Comparison of ENCODE assay signal across 15 mouse cellular contexts in genomic region chr8:89038920-89039319, GRCm38 (mm10). TPM values are rescaled to one million over a fixed set of nuclear protein-coding genes. Genes with fewer than 3 reads are reported as not detected.
DNase-seq lines count a peak whose midpoint lies in the region; ATAC-seq and TF ChIP-seq lines count a peak whose summit lies in the region.
"Had no signal": no experiment of that assay in that cellular context is flagged by ENCODE, and none has a peak within 500 bp of the region (broad histone marks: within the 10 kb centered on the region; RNA-seq: fewer than 3 reads in every experiment).

No protein-coding gene starts in this region.

- H3K27me3 ChIP-seq in hindbrain, embryonic 10.5 days (ENCODE audit: insufficient read depth, poor library complexity, severe bottlenecking) = peaks cover 41% of the 10 kb centered on the region
- peaks cover 11% of the 10 kb centered on the region for H3K27me3 ChIP-seq in hindbrain, embryonic 16.5 days (replicated peaks; ENCODE audit: control insufficient read depth, insufficient read depth, low read length)
- peaks cover 4% of the 10 kb centered on the region; the same call in 1 of the 2 replicates for H3K27me3 ChIP-seq in forebrain, embryonic 11.5 days (ENCODE audit: control insufficient read depth, insufficient read depth, low read length)
- H3K27me3 ChIP-seq in hindbrain, embryonic 14.5 days (ENCODE audit: control insufficient read depth, insufficient read depth, low read length) = peaks cover 58% of the 10 kb centered on the region
- peaks cover 19% of the 10 kb centered on the region for H3K27me3 ChIP-seq in midbrain, postnatal 0 days (ENCODE audit: insufficient read depth, low read length)
- H3K27me3 ChIP-seq: Patski had no signal

- no peak for TF ChIP-seq CTCF in midbrain, postnatal 0 days (IDR thresholded peaks at IDR 0.05)

- WGBS in hindbrain, embryonic 10.5 days = 44% methylated on average over 4 of the region's 4 CpGs
- WGBS in hindbrain, embryonic 16.5 days = 54% methylated on average over 4 of the region's 4 CpGs
- WGBS in forebrain, embryonic 11.5 days = 38% methylated on average over 4 of the region's 4 CpGs
- whole genome bisulfite sequencing in hindbrain, embryonic 14.5 days = 40% methylated on average over 4 of the region's 4 CpGs
- 60% methylated on average over 4 of the region's 4 CpGs for WGBS in midbrain, postnatal 0 days

- no peaks in the 10 kb centered on the region for H3K9me3 ChIP-seq in hindbrain, embryonic 10.5 days
- no peaks in the 10 kb centered on the region for H3K9me3 ChIP-seq in hindbrain, embryonic 16.5 days (ENCODE audit: control insufficient read depth, low read length)
- no peaks in the 10 kb centered on the region for H3K9me3 ChIP-seq in forebrain, embryonic 11.5 days (ENCODE audit: control insufficient read depth, low read length)
- no peaks in the 10 kb centered on the region for H3K9me3 ChIP-seq in hindbrain, embryonic 14.5 days (ENCODE audit: control insufficient read depth, low read length)
- H3K9me3 ChIP-seq in midbrain, postnatal 0 days (ENCODE audit: low read length) = no peaks in the 10 kb centered on the region
- H3K9me3 ChIP-seq: heart, embryonic 15.5 days had no signal

- H3K4me3 ChIP-seq in hindbrain, embryonic 10.5 days = peak overlapping the region; percentile 84
- no peak overlapping the region for H3K4me3 ChIP-seq in hindbrain, embryonic 16.5 days (ENCODE audit: low read length)
- H3K4me3 ChIP-seq in forebrain, embryonic 11.5 days (ENCODE audit: low read depth, low read length) = peak overlapping the region; percentile 91
- peak overlapping the region; percentile 54; the same call in 1 of the 2 replicates for H3K4me3 ChIP-seq in hindbrain, embryonic 14.5 days (replicated peaks; ENCODE audit: low read length)
- H3K4me3 ChIP-seq in midbrain, postnatal 0 days (ENCODE audit: low read depth, low read length) = no peak overlapping the region

- no peak for ATAC-seq in hindbrain, embryonic 16.5 days
- ATAC-seq in forebrain, embryonic 11.5 days (replicated peaks; ENCODE audit: low FRiP score) = no peak
- ATAC-seq in hindbrain, embryonic 14.5 days (ENCODE audit: low FRiP score) = no peak
- no peak for ATAC-seq in midbrain, postnatal 0 days (ENCODE audit: low FRiP score)
- ATAC-seq: Patski had no signal

- H3K27ac ChIP-seq in hindbrain, embryonic 10.5 days = peak overlapping the region; percentile 98
- no peak overlapping the region for H3K27ac ChIP-seq in hindbrain, embryonic 16.5 days (ENCODE audit: low read depth, low read length)
- H3K27ac ChIP-seq in forebrain, embryonic 11.5 days (ENCODE audit: low read depth, low read length) = no peak overlapping the region
- peak overlapping the region; percentile 47; the same call in 1 of the 2 replicates for H3K27ac ChIP-seq in hindbrain, embryonic 14.5 days
- H3K27ac ChIP-seq in midbrain, postnatal 0 days (ENCODE audit: low read depth, low read length) = no peak overlapping the region
- H3K27ac ChIP-seq: heart, embryonic 15.5 days had no signal

- no peak for DNase-seq in hindbrain, embryonic 10.5 days (ENCODE audit: low spot score)
- DNase-seq in forebrain, embryonic 11.5 days (ENCODE audit: low spot score) = no peak
- no peak for DNase-seq in hindbrain, embryonic 14.5 days (ENCODE audit: low spot score)
- no peak for DNase-seq in midbrain, postnatal 0 days (ENCODE audit: low spot score)
- DNase-seq in ovary, postnatal 14 days (ENCODE audit: low spot score) = no peak
- DNase-seq in layer of hippocampus, adult 8-10 months (ENCODE audit: low spot score in 2 of 2) = no peak
- DNase-seq in testis, postnatal 10 days (ENCODE audit: low spot score) = no peak
- DNase-seq: adrenal gland, postnatal 10 days; cerebellum, adult 11-12 months; kidney, adult 11 months; lung, adult 2 months had no signal

- H3K9ac ChIP-seq in hindbrain, embryonic 16.5 days (ENCODE audit: low read depth, low read length) = no peak overlapping the region
- H3K9ac ChIP-seq in forebrain, embryonic 11.5 days (ENCODE audit: low read length) = peak overlapping the region; percentile 37; the same call in 1 of the 2 replicates
- peak overlapping the region; percentile 24 for H3K9ac ChIP-seq in hindbrain, embryonic 14.5 days
- no peak overlapping the region for H3K9ac ChIP-seq in midbrain, postnatal 0 days (replicated peaks; ENCODE audit: low read length, poor library complexity, severe bottlenecking)
- H3K9ac ChIP-seq: heart, embryonic 15.5 days had no signal

- no peaks in the 10 kb centered on the region for H3K36me3 ChIP-seq in hindbrain, embryonic 10.5 days
- no peaks in the 10 kb centered on the region for H3K36me3 ChIP-seq in hindbrain, embryonic 16.5 days (ENCODE audit: control insufficient read depth, insufficient read depth, low read length)
- no peaks in the 10 kb centered on the region for H3K36me3 ChIP-seq in forebrain, embryonic 11.5 days (ENCODE audit: control insufficient read depth, insufficient read depth, low read length)
- no peaks in the 10 kb centered on the region for H3K36me3 ChIP-seq in hindbrain, embryonic 14.5 days (replicated peaks; ENCODE audit: control insufficient read depth, insufficient read depth)
- no peaks in the 10 kb centered on the region for H3K36me3 ChIP-seq in midbrain, postnatal 0 days (ENCODE audit: insufficient read depth, low read length)
- H3K36me3 ChIP-seq: heart, embryonic 15.5 days had no signal

- H3K4me2 ChIP-seq in hindbrain, embryonic 16.5 days (ENCODE audit: low read length) = no peak overlapping the region; the same call in 1 of the 2 replicates
- H3K4me2 ChIP-seq in forebrain, embryonic 11.5 days (ENCODE audit: low read depth, low read length, severe bottlenecking) = peak overlapping the region; percentile 75
- H3K4me2 ChIP-seq in hindbrain, embryonic 14.5 days (replicated peaks) = peak overlapping the region; percentile 82
- peak overlapping the region; percentile 12; the same call in 1 of the 2 replicates for H3K4me2 ChIP-seq in midbrain, postnatal 0 days (ENCODE audit: low read depth, low read length, poor library complexity, severe bottlenecking)

- H3K4me1 ChIP-seq in hindbrain, embryonic 10.5 days (replicated peaks) = peaks cover 88% of the 10 kb centered on the region
- peaks cover 25% of the 10 kb centered on the region for H3K4me1 ChIP-seq in hindbrain, embryonic 16.5 days (ENCODE audit: control insufficient read depth, insufficient read depth, low read depth, low read length)
- peaks cover 11% of the 10 kb centered on the region; the same call in 1 of the 2 replicates for H3K4me1 ChIP-seq in forebrain, embryonic 11.5 days (replicated peaks; ENCODE audit: control insufficient read depth, insufficient read depth, low read length)
- peaks cover 21% of the 10 kb centered on the region; the same call in 1 of the 2 replicates for H3K4me1 ChIP-seq in hindbrain, embryonic 14.5 days (replicated peaks; ENCODE audit: control insufficient read depth, insufficient read depth, low read length)
- H3K4me1 ChIP-seq in midbrain, postnatal 0 days (ENCODE audit: insufficient read depth, low read length) = peaks cover 3% of the 10 kb centered on the region; the same call in 1 of the 2 replicates

RNA-seq across cellular contexts. Expression of gene Sall1, which starts 5.0 kb away (rescaled TPM):
- polyA plus RNA-seq in hindbrain, embryonic 10.5 days (2016; fragmentation: Nextera tagmentation; extraction: Ambion mirVana) = 11.1 and 17.8 TPM in 2 replicates
- polyA plus RNA-seq in hindbrain, embryonic 16.5 days (2015; fragmentation: Nextera tagmentation; extraction: Ambion mirVana) = 5.3 and 7.2 TPM in 2 replicates
- polyA plus RNA-seq in forebrain, embryonic 11.5 days (2014; fragmentation: Nextera tagmentation; extraction: Ambion mirVana) = 27.8 and 32.9 TPM in 2 replicates
- polyA plus RNA-seq in hindbrain, embryonic 14.5 days (2014; fragmentation: Nextera tagmentation; extraction: Ambion mirVana) = 9.7 and 9.9 TPM in 2 replicates
- total RNA-seq in midbrain, postnatal 0 days (2014; rRNA removed) = 8.2 and 8.7 TPM in 2 replicates
- polyA plus RNA-seq in midbrain, postnatal 0 days (2015; fragmentation: Nextera tagmentation; extraction: Ambion mirVana) = 3.1 and 3.8 TPM in 2 replicates
- total RNA-seq in layer of hippocampus, adult 8-10 months (2022) = 10 to 100 TPM; 13.0 to 26.1 (median 19.3) TPM
- total RNA-seq: megakaryocyte-erythroid progenitor cell, adult 5-6 weeks had no signal

Comparison
In these comparisons a context has a peak if more than half of its experiments do, and no peak if none do; other contexts are left out.
1. H3K27ac ChIP-seq: peak in hindbrain, embryonic 10.5 days (single experiment) and hindbrain, embryonic 14.5 days (single experiment); none in hindbrain, embryonic 16.5 days (single experiment), forebrain, embryonic 11.5 days (single experiment) and midbrain, postnatal 0 days (single experiment).
2. H3K4me3 ChIP-seq: peak in hindbrain, embryonic 10.5 days (single experiment), forebrain, embryonic 11.5 days (single experiment) and hindbrain, embryonic 14.5 days (single experiment); none in hindbrain, embryonic 16.5 days (single experiment) and midbrain, postnatal 0 days (single experiment).
3. H3K9ac ChIP-seq: peak in forebrain, embryonic 11.5 days (single experiment) and hindbrain, embryonic 14.5 days (single experiment); none in hindbrain, embryonic 16.5 days (single experiment) and midbrain, postnatal 0 days (single experiment).